Mouse (Mus musculus) gastrocnemius, postnatal 14 days (tissue): ENCODE data around the gene Acad12. TPM values are rescaled to one million over a fixed set of nuclear protein-coding genes. Genes with fewer than 3 reads are reported as not detected.

ENCODE experiments used
- total RNA-seq, 2 experiments: library from RNA; stranded (reverse); gene quantifications; 2 replicates each; pipeline ENCODE4 v1.2.3; 2021

Gene Acad12
- total RNA-seq, 2 experiments from 2014 or later = 13.3 to 14.8 TPM

Other genes starting within 250 kb of the Acad12 start
- 10 to 100 TPM; 34.9 to 35.5 TPM for gene Trafd1, start 233.3 kb downstream of the Acad12 start, total RNA-seq
- gene Naa25, start 221.0 kb downstream of the Acad12 start, total RNA-seq = 10 to 100 TPM; 19.9 to 20.5 TPM
- gene Tmem116, start 167.0 kb downstream of the Acad12 start, total RNA-seq = 1 to 10 TPM; 4.4 to 4.8 TPM
- 10 to 100 TPM; 50.7 to 61.3 TPM for gene Erp29, start 166.4 kb downstream of the Acad12 start, total RNA-seq
- not detected for gene Adam1b, start 115.5 kb downstream of the Acad12 start, total RNA-seq
- gene Adam1a, start 73.5 kb downstream of the Acad12 start, total RNA-seq = 1 to 10 TPM; 1.5 TPM
- not detected for gene Gm42878, start 73.5 kb downstream of the Acad12 start, total RNA-seq
- gene Mapkapk5, start 73.0 kb downstream of the Acad12 start, total RNA-seq = 10 to 100 TPM; 57.3 to 64.1 TPM
- 100 to 1,000 TPM; 104 to 113 TPM for gene Aldh2, start 25.1 kb downstream of the Acad12 start, total RNA-seq
- gene Acad10, start 41.6 kb upstream of the Acad12 start, total RNA-seq = 1 to 10 TPM; 4.5 to 9.4 TPM
- 10 to 100 TPM; 22.9 to 25.1 TPM for gene Brap, start 41.6 kb upstream of the Acad12 start, total RNA-seq
- 100 to 1,000 TPM; 112 to 122 TPM for gene Atxn2, start 92.4 kb upstream of the Acad12 start, total RNA-seq
- gene Sh2b3, start 218.7 kb upstream of the Acad12 start, total RNA-seq = 10 to 100 TPM; 17.6 to 21.2 TPM
- gene Pheta1, start 230.0 kb upstream of the Acad12 start, total RNA-seq = 1 to 10 TPM; 5.5 to 6.2 TPM